Mouse (Mus musculus) central nervous system, embryonic 18 days (tissue): ENCODE measurements around the gene Fam126a. TPM values are rescaled to one million over a fixed set of nuclear protein-coding genes. Genes with fewer than 3 reads are reported as not detected.

ENCODE experiments used
- polyA plus RNA-seq: library from polyadenylated mRNA; depleted of rRNA; stranded (reverse); fragments of >200 nt; gene quantifications from 2 replicates; pipeline ENCODE4 v1.2.3, GENCODE M21; 2012; rRNA removed

The Fam126a gene
- polyA plus RNA-seq = 28.3 and 28.8 TPM in 2 replicates

GRCm38 (mm10) chr5:24030579-24030969 lies at the start of gene Fam126a:
Fam126a (minus strand) TSS chr5:24030690.

Other genes starting within 250 kb of the Fam126a start
- gene Pus7, start 247.0 kb downstream of the Fam126a start, polyA plus RNA-seq = 25.5 and 25.9 TPM in 2 replicates
- gene Rint1, start 243.0 kb downstream of the Fam126a start, polyA plus RNA-seq = 18.0 and 19.6 TPM in 2 replicates
- gene Tomm7, start 186.5 kb downstream of the Fam126a start, polyA plus RNA-seq = 91.4 and 92.1 TPM in 2 replicates
- gene Klhl7, start 69.9 kb upstream of the Fam126a start, polyA plus RNA-seq = 137 and 143 TPM in 2 replicates
- 9.4 and 9.6 TPM in 2 replicates for gene Nupl2, start 134.3 kb upstream of the Fam126a start, polyA plus RNA-seq